Mouse (Mus musculus) hindbrain, postnatal 0 days (tissue): Measurements from ENCODE around the gene Ric3. TPM values are rescaled to one million over a fixed set of nuclear protein-coding genes. Genes with fewer than 3 reads are reported as not detected.

Experiments
- ATAC-seq: fragments of 200-750 bp; cut with Nextera tagmentation; 2 replicates; pipeline ENCODE4 v1.8.0; 2017; ENCODE audit warnings: mild to moderate bottlenecking, moderate TSS enrichment, moderate library complexity
- DNase-seq: peaks from one replicate; pipeline ENCODE4 v3.0.0-alpha.2; 2015; ENCODE audit warnings: low spot score
- H3K27ac ChIP-seq: fragments of 300-500 bp; sonication (generic); 2 replicates; pipeline ENCODE4 v1.5.1; 2014; ENCODE audit warnings: mild to moderate bottlenecking
- H3K27me3 ChIP-seq: fragments of 300-500 bp; sonication (generic); 2 replicates; pipeline ENCODE4 v1.6.1; 2014; ENCODE audit warnings: low read length, mixed read lengths; ENCODE audit not compliant: insufficient read depth
- H3K36me3 ChIP-seq: fragments of 300-500 bp; sonication (generic); 2 replicates; pipeline ENCODE4 v1.6.1; 2014; ENCODE audit warnings: low read length, mixed read lengths; ENCODE audit not compliant: insufficient read depth
- H3K4me1 ChIP-seq: fragments of 300-500 bp; sonication (generic); 2 replicates; pipeline ENCODE4 v1.6.1; 2014; ENCODE audit warnings: antibody characterized with exemption, low read length, mixed read lengths; ENCODE audit not compliant: insufficient read depth
- H3K4me2 ChIP-seq: fragments of 300-500 bp; sonication (generic); 2 replicates; pipeline ENCODE4 v1.6.1; 2014; ENCODE audit warnings: low read depth, mild to moderate bottlenecking, low read length, moderate library complexity, mixed read lengths
- H3K4me3 ChIP-seq: fragments of 300-500 bp; sonication (generic); 2 replicates; pipeline ENCODE4 v1.5.1; 2014; ENCODE audit warnings: low read length
- H3K9ac ChIP-seq: fragments of 300-500 bp; sonication (generic); replicated peaks from 2 replicates; pipeline ENCODE4 v1.6.1; 2014; ENCODE audit warnings: mild to moderate bottlenecking, low read length, moderate library complexity, mixed read lengths
- H3K9me3 ChIP-seq: fragments of 300-500 bp; sonication (generic); 2 replicates; pipeline ENCODE4 v1.6.1; 2016; ENCODE audit warnings: low read length, mixed read lengths
- CTCF ChIP-seq: IDR thresholded peaks from 2 replicates; pipeline ENCODE4 v1.5.1; 2016; ENCODE audit warnings: antibody characterized with exemption, control low read depth, low read depth
- WGBS: fragments of 180-500 bp; shearing (Covaris S2); extraction: QIAGEN DNeasy Blood & Tissue Kit; methylation state at CpG from one replicate; pipeline ENCODE4 v1.1.7; 2014; 5-methylcytosine and 5-hydroxymethylcytosine counted together
- polyA plus RNA-seq: library from polyadenylated mRNA; unstranded; fragments of >200 nt; fragmentation: Nextera tagmentation; extraction: Ambion mirVana; gene quantifications from 2 replicates; pipeline ENCODE4 v1.2.1, GENCODE M21; 2015
- total RNA-seq: library from RNA; depleted of rRNA; stranded (reverse); fragments of >200 nt; gene quantifications from 2 replicates; pipeline ENCODE4 v1.2.3, GENCODE M21; 2014

Gene Ric3
- total and polyA plus RNA-seq, 2 experiments from 2014 or later: 33.8 to 41.0 TPM

GRCm38 (mm10) chr7:109019243-109019642, 63.9 kb downstream of the Ric3 start:
- H3K9me3 ChIP-seq: no peaks in the 10 kb centered on the region
- WGBS: 85% methylated on average over 7 of the region's 7 CpGs
- H3K4me3 ChIP-seq: no peak overlapping the region
- H3K27me3 ChIP-seq: no peaks in the 10 kb centered on the region
- 0 out of 2 replicates have a peak, but pooled peaks cover 7% of the 10 kb centered on the region for H3K4me1 ChIP-seq
- ATAC-seq: 0 out of 2 replicates have a peak, but pooled peaks have one; percentile 31
- H3K4me2 ChIP-seq: no peak overlapping the region
- no peak overlapping the region for H3K9ac ChIP-seq
- peaks cover 12% of the 10 kb centered on the region; the same call in 1 of the 2 replicates for H3K36me3 ChIP-seq
- H3K27ac ChIP-seq: no peak overlapping the region
- peak; percentile 43 for TF ChIP-seq CTCF
- peak; percentile 50 for DNase-seq

- Histone ChIP-seq H3K27ac (peak overlapping the region; percentile 5; the same call in 1 of the 2 replicates), H3K4me2 (no peak overlapping the region), H3K4me1 (peaks cover 19% of the 10 kb centered on the region), H3K9me3 (no peaks in the 10 kb centered on the region), H3K36me3 (no peaks in the 10 kb centered on the region), H3K27me3 (no peaks in the 10 kb centered on the region), H3K4me3 (no peak overlapping the region), H3K9ac (no peak overlapping the region)
- DNase-seq (peak; percentile 72), ATAC-seq (peak; percentile 32)
- 15% methylated on average over 5 of the region's 5 CpGs for WGBS
- no peak for TF ChIP-seq CTCF
Measured at GRCm38 (mm10) chr7:109016378-109016923, 66.7 kb downstream of the Ric3 start.

GRCm38 (mm10) chr7:109014851-109015250, 68.3 kb downstream of the Ric3 start:
- WGBS: 77% methylated on average over 7 of the region's 7 CpGs
- Histone ChIP-seq H3K9me3 (no peaks in the 10 kb centered on the region), H3K4me1 (peaks cover 23% of the 10 kb centered on the region), H3K27ac (no peak overlapping the region), H3K4me3 (no peak overlapping the region), H3K27me3 (no peaks in the 10 kb centered on the region), H3K9ac (no peak overlapping the region), H3K36me3 (no peaks in the 10 kb centered on the region), H3K4me2 (no peak overlapping the region)
- DNase-seq: no peak
- no peak for ATAC-seq
- TF ChIP-seq CTCF: no peak

GRCm38 (mm10) chr7:109012998-109013625, 70.0 kb downstream of the Ric3 start:
- 26% methylated on average over 4 of the region's 4 CpGs for WGBS
- peak overlapping the region; percentile 92 for H3K27ac ChIP-seq
- H3K4me1 ChIP-seq: peaks cover 23% of the 10 kb centered on the region
- H3K9me3 ChIP-seq: no peaks in the 10 kb centered on the region
- no peaks in the 10 kb centered on the region for H3K36me3 ChIP-seq
- H3K27me3 ChIP-seq: no peaks in the 10 kb centered on the region
- TF ChIP-seq CTCF: no peak; the same call in 1 of the 2 replicates
- peak overlapping the region; percentile 66 for H3K4me2 ChIP-seq
- no peak overlapping the region for H3K4me3 ChIP-seq
- ATAC-seq (no peak), DNase-seq (peak; percentile 44)
- no peak overlapping the region for H3K9ac ChIP-seq

- 58% methylated on average over 1 of the region's 1 CpGs for WGBS
- peak overlapping the region; percentile 92 for H3K27ac ChIP-seq
- no peak for TF ChIP-seq CTCF
- H3K4me2 ChIP-seq: peak overlapping the region; percentile 66
- H3K4me3 ChIP-seq: peak overlapping the region; percentile 76
- H3K9me3 ChIP-seq: no peaks in the 10 kb centered on the region
- peaks cover 23% of the 10 kb centered on the region for H3K4me1 ChIP-seq
- no peaks in the 10 kb centered on the region for H3K36me3 ChIP-seq
- 0 out of 2 replicates have a peak overlapping the region, but pooled peaks have one; percentile 89 for H3K9ac ChIP-seq
- no peaks in the 10 kb centered on the region for H3K27me3 ChIP-seq
- ATAC-seq (no peak), DNase-seq (no peak)
Measured at GRCm38 (mm10) chr7:109012575-109012974, 70.6 kb downstream of the Ric3 start.

- TF ChIP-seq CTCF: no peak
- DNase-seq (peak; percentile 84), ATAC-seq (peak; percentile 89)
- peak overlapping the region; percentile 89 for H3K9ac ChIP-seq
- peak overlapping the region; percentile 66 for H3K4me2 ChIP-seq
- 26% methylated on average over 8 of the region's 8 CpGs for WGBS
- H3K27ac ChIP-seq: peak overlapping the region; percentile 92
- H3K9me3 ChIP-seq: no peaks in the 10 kb centered on the region
- no peaks in the 10 kb centered on the region for H3K27me3 ChIP-seq
- peak overlapping the region; percentile 76 for H3K4me3 ChIP-seq
- no peaks in the 10 kb centered on the region for H3K36me3 ChIP-seq
- H3K4me1 ChIP-seq: peaks cover 23% of the 10 kb centered on the region
Measured at GRCm38 (mm10) chr7:109011596-109012180, 71.4 kb downstream of the Ric3 start.
